Mouse (Mus musculus): ENCODE data around the gene Ttll3. TPM values are rescaled to one million over a fixed set of nuclear protein-coding genes. Genes with fewer than 3 reads are reported as not detected.

Gene Ttll3
- polyA plus RNA-seq, 1 experiment from 2014 or later, result 10.3 TPM

Small RNA genes within 50 kb of the gene (microRNA-seq; reads per million reads assigned to microRNA genes)
- not detected for gene Gm24387

Other genes with a start within 250 kb of the Ttll3 start
- 45.6 and 54.6 TPM in 2 replicates for gene Lhfpl4, start 193.9 kb upstream of the Ttll3 start, polyA plus RNA-seq (2015; fragmentation: Nextera tagmentation; extraction: Ambion mirVana)
- 30.2 and 36.7 TPM in 2 replicates for gene Mtmr14, start 151.4 kb upstream of the Ttll3 start, polyA plus RNA-seq (2015; fragmentation: Nextera tagmentation; extraction: Ambion mirVana)
- 1.5 TPM in 2 replicates for gene Cpne9, start 107.0 kb upstream of the Ttll3 start, polyA plus RNA-seq (2015; fragmentation: Nextera tagmentation; extraction: Ambion mirVana)
- 13.8 TPM in 2 replicates for gene Brpf1, start 82.1 kb upstream of the Ttll3 start, polyA plus RNA-seq (2015; fragmentation: Nextera tagmentation; extraction: Ambion mirVana)
- gene Ogg1, start 62.3 kb upstream of the Ttll3 start, polyA plus RNA-seq (2015; fragmentation: Nextera tagmentation; extraction: Ambion mirVana), result 9.3 and 10.1 TPM in 2 replicates
- 103 and 119 TPM in 2 replicates for gene Camk1, start 45.3 kb upstream of the Ttll3 start, polyA plus RNA-seq (2015; fragmentation: Nextera tagmentation; extraction: Ambion mirVana)
- 73.4 and 73.9 TPM in 2 replicates for gene Tada3, start 11.4 kb upstream of the Ttll3 start, polyA plus RNA-seq (2015; fragmentation: Nextera tagmentation; extraction: Ambion mirVana)
- 428 and 436 TPM in 2 replicates for gene Arpc4, start 11.1 kb upstream of the Ttll3 start, polyA plus RNA-seq (2015; fragmentation: Nextera tagmentation; extraction: Ambion mirVana)
- 20.0 and 24.6 TPM in 2 replicates for gene Rpusd3, start 30.1 kb downstream of the Ttll3 start, polyA plus RNA-seq (2015; fragmentation: Nextera tagmentation; extraction: Ambion mirVana)
- 0.24 TPM in 1 of 2 replicates, not detected in the other for gene Cidec, start 46.5 kb downstream of the Ttll3 start, polyA plus RNA-seq (2015; fragmentation: Nextera tagmentation; extraction: Ambion mirVana)
- gene Jagn1, start 53.3 kb downstream of the Ttll3 start, polyA plus RNA-seq (2015; fragmentation: Nextera tagmentation; extraction: Ambion mirVana), result 103 TPM in 2 replicates
- 0.50 and 1.5 TPM in 2 replicates for gene Il17re, start 69.2 kb downstream of the Ttll3 start, polyA plus RNA-seq (2015; fragmentation: Nextera tagmentation; extraction: Ambion mirVana)
- gene Il17rc, start 82.2 kb downstream of the Ttll3 start, polyA plus RNA-seq (2015; fragmentation: Nextera tagmentation; extraction: Ambion mirVana), result 3.5 and 9.5 TPM in 2 replicates
- 87.9 and 106 TPM in 2 replicates for gene Creld1, start 94.0 kb downstream of the Ttll3 start, polyA plus RNA-seq (2015; fragmentation: Nextera tagmentation; extraction: Ambion mirVana)
- gene Prrt3, start 112.7 kb downstream of the Ttll3 start, polyA plus RNA-seq (2015; fragmentation: Nextera tagmentation; extraction: Ambion mirVana), result 10.2 and 12.8 TPM in 2 replicates
- gene Emc3, start 142.4 kb downstream of the Ttll3 start, polyA plus RNA-seq (2015; fragmentation: Nextera tagmentation; extraction: Ambion mirVana), result 118 and 119 TPM in 2 replicates
- gene Fancd2, start 142.4 kb downstream of the Ttll3 start, polyA plus RNA-seq (2015; fragmentation: Nextera tagmentation; extraction: Ambion mirVana), result 1.8 and 3.7 TPM in 2 replicates
- not detected in 2 replicates for gene Fancd2os, start 211.5 kb downstream of the Ttll3 start, polyA plus RNA-seq (2015; fragmentation: Nextera tagmentation; extraction: Ambion mirVana)
- gene Brk1, start 215.5 kb downstream of the Ttll3 start, polyA plus RNA-seq (2015; fragmentation: Nextera tagmentation; extraction: Ambion mirVana), result 245 and 258 TPM in 2 replicates
- 68.1 and 75.8 TPM in 2 replicates for gene Vhl, start 234.7 kb downstream of the Ttll3 start, polyA plus RNA-seq (2015; fragmentation: Nextera tagmentation; extraction: Ambion mirVana)
- 2.5 and 4.5 TPM in 2 replicates for gene Irak2, start 249.2 kb downstream of the Ttll3 start, polyA plus RNA-seq (2015; fragmentation: Nextera tagmentation; extraction: Ambion mirVana)

Data from neural tube, embryonic 15.5 days (tissue).